Mouse (Mus musculus) stomach, postnatal 0 days (tissue): ENCODE results near the gene Klhl22. TPM values are rescaled to one million over a fixed set of nuclear protein-coding genes. Genes with fewer than 3 reads are reported as not detected.

Source experiments
- ATAC-seq: fragments of 200-750 bp; cut with Nextera tagmentation; 2 replicates; pipeline ENCODE4 v1.8.0; 2017; ENCODE audit not compliant: low FRiP score, low TSS enrichment
- DNase-seq: peaks from one replicate; pipeline ENCODE4 v3.0.0-alpha.2; 2016; ENCODE audit warnings: low spot score
- H3K27ac ChIP-seq: fragments of 300-500 bp; sonication (generic); replicated peaks from 2 replicates; pipeline ENCODE4 v1.5.1; 2014; ENCODE audit warnings: mild to moderate bottlenecking, control low read depth
- H3K27me3 ChIP-seq: fragments of 300-500 bp; sonication (generic); 2 replicates; pipeline ENCODE4 v1.6.1; 2014; ENCODE audit warnings: low read length; ENCODE audit not compliant: control insufficient read depth, insufficient read depth
- H3K36me3 ChIP-seq: fragments of 300-500 bp; sonication (generic); 2 replicates; pipeline ENCODE4 v1.6.1; 2014; ENCODE audit warnings: low read length, mixed read lengths; ENCODE audit not compliant: control insufficient read depth, insufficient read depth
- H3K4me1 ChIP-seq: fragments of 300-500 bp; sonication (generic); replicated peaks from 2 replicates; pipeline ENCODE4 v1.6.1; 2014; ENCODE audit warnings: antibody characterized with exemption; ENCODE audit not compliant: control insufficient read depth, insufficient read depth
- H3K4me2 ChIP-seq: fragments of 300-500 bp; sonication (generic); replicated peaks from 2 replicates; pipeline ENCODE4 v1.6.1; 2014; ENCODE audit warnings: low read depth, mild to moderate bottlenecking, control low read depth, moderate library complexity
- H3K4me3 ChIP-seq: fragments of 300-500 bp; sonication (generic); 2 replicates; pipeline ENCODE4 v1.5.1; 2014; ENCODE audit warnings: low read depth, low read length, control low read depth
- H3K9ac ChIP-seq: fragments of 300-500 bp; sonication (generic); 2 replicates; pipeline ENCODE4 v1.6.1; 2014; ENCODE audit warnings: mild to moderate bottlenecking, low read length, control low read depth, mixed read lengths
- H3K9me3 ChIP-seq: fragments of 300-500 bp; sonication (generic); 2 replicates; pipeline ENCODE4 v1.6.1; 2016; ENCODE audit warnings: low read length; ENCODE audit not compliant: control insufficient read depth
- CTCF ChIP-seq: IDR thresholded peaks from 2 replicates; pipeline ENCODE4 v1.5.1; 2016; ENCODE audit warnings: antibody characterized with exemption, low read depth, mild to moderate bottlenecking, moderate library complexity
- EP300 ChIP-seq: optimal IDR thresholded peaks from 2 replicates; pipeline ENCODE3; 2016; ENCODE audit warnings: antibody characterized with exemption
- WGBS: fragments of 180-500 bp; shearing (Covaris S2); extraction: QIAGEN DNeasy Blood & Tissue Kit; methylation state at CpG from one replicate; pipeline ENCODE4 v1.1.7; 2014; 5-methylcytosine and 5-hydroxymethylcytosine counted together
- polyA plus RNA-seq: library from polyadenylated mRNA; unstranded; fragments of >200 nt; fragmentation: Nextera tagmentation; extraction: Ambion mirVana; gene quantifications from 2 replicates; pipeline ENCODE4 v1.2.1, GENCODE M21; 2015

Gene Klhl22
- polyA plus RNA-seq, 1 experiment from 2014 or later, result 32.0 TPM

- H3K27me3 ChIP-seq, result no peaks in the 10 kb centered on the region
These were observed 49.7 kb downstream of the Klhl22 start for GRCm38 (mm10) chr16:17809125-17809524.

GRCm38 (mm10) chr16:17809711-17810110, 50.3 kb downstream of the Klhl22 start:
- peak; percentile 43; the same call in 1 of the 2 replicates for ATAC-seq
- H3K4me1 ChIP-seq, result 0 out of 2 replicates have a peak, but pooled peaks cover 5% of the 10 kb centered on the region
- 26% methylated on average over 7 of the region's 7 CpGs for WGBS
- no peaks in the 10 kb centered on the region for H3K27me3 ChIP-seq
- no peaks in the 10 kb centered on the region for H3K9me3 ChIP-seq
- H3K4me3 ChIP-seq, result no peak overlapping the region
- DNase-seq, result no peak
- peaks cover 4% of the 10 kb centered on the region; the same call in 1 of the 2 replicates for H3K36me3 ChIP-seq
- H3K4me2 ChIP-seq, result no peak overlapping the region
- TF ChIP-seq CTCF (no peak), EP300 (no peak)
- H3K9ac ChIP-seq, result no peak overlapping the region
- peak overlapping the region; percentile 56; the same call in 1 of the 2 replicates for H3K27ac ChIP-seq

More at GRCm38 (mm10) chr16:17809125-17809524, 49.7 kb downstream of the Klhl22 start:
- no peak overlapping the region for H3K9ac ChIP-seq
- peaks cover 4% of the 10 kb centered on the region; the same call in 1 of the 2 replicates for H3K36me3 ChIP-seq
- no peak overlapping the region for H3K4me3 ChIP-seq
- H3K9me3 ChIP-seq, result no peaks in the 10 kb centered on the region
- no peak overlapping the region for H3K4me2 ChIP-seq
- peak overlapping the region; percentile 56; the same call in 1 of the 2 replicates for H3K27ac ChIP-seq
- peaks cover 8% of the 10 kb centered on the region; the same call in 1 of the 2 replicates for H3K4me1 ChIP-seq
- no peak for TF ChIP-seq EP300
- TF ChIP-seq CTCF, result no peak
- DNase-seq (no peak), ATAC-seq (no peak)
- 82% methylated on average over 4 of the region's 4 CpGs for WGBS

- ATAC-seq, result no peak
- no peak overlapping the region for H3K4me2 ChIP-seq
- peak; percentile 25 for DNase-seq
- no peaks in the 10 kb centered on the region for H3K9me3 ChIP-seq
- 7% methylated on average over 5 of the region's 5 CpGs for WGBS
- H3K4me1 ChIP-seq, result 0 out of 2 replicates have a peak, but pooled peaks cover 1% of the 10 kb centered on the region
- peaks cover 4% of the 10 kb centered on the region; the same call in 1 of the 2 replicates for H3K36me3 ChIP-seq
- H3K4me3 ChIP-seq, result no peak overlapping the region
- H3K27me3 ChIP-seq, result no peaks in the 10 kb centered on the region
- TF ChIP-seq EP300 (no peak), CTCF (peak; percentile 92)
- no peak overlapping the region for H3K9ac ChIP-seq
- no peak overlapping the region for H3K27ac ChIP-seq
These were observed 52.7 kb downstream of the Klhl22 start for GRCm38 (mm10) chr16:17812120-17812519.

GRCm38 (mm10) chr16:17813173-17813572, 53.8 kb downstream of the Klhl22 start:
- ATAC-seq (no peak), DNase-seq (peak; percentile 9)
- Histone ChIP-seq H3K4me3 (no peak overlapping the region), H3K9ac (no peak overlapping the region), H3K4me1 (no peaks in the 10 kb centered on the region), H3K27ac (no peak overlapping the region), H3K36me3 (peaks cover 1% of the 10 kb centered on the region; the same call in 1 of the 2 replicates), H3K9me3 (no peaks in the 10 kb centered on the region), H3K27me3 (no peaks in the 10 kb centered on the region), H3K4me2 (no peak overlapping the region)
- 47% methylated on average over 4 of the region's 4 CpGs for WGBS
- TF ChIP-seq EP300, result no peak
- TF ChIP-seq CTCF, result no peak

GRCm38 (mm10) chr16:17815411-17816402, 56.3 kb downstream of the Klhl22 start:
- WGBS, result 3% methylated on average over 59 of the region's 63 CpGs
- Histone ChIP-seq H3K27me3 (no peaks in the 10 kb centered on the region), H3K27ac (peak overlapping the region; percentile 56; the same call in 1 of the 2 replicates), H3K4me1 (no peaks in the 10 kb centered on the region), H3K36me3 (no peaks in the 10 kb centered on the region), H3K4me2 (peak overlapping the region; percentile 76), H3K4me3 (peak overlapping the region; percentile 45), H3K9me3 (no peaks in the 10 kb centered on the region), H3K9ac (peak overlapping the region; percentile 61)
- peak; percentile 84 for DNase-seq
- ATAC-seq, result peak; percentile 78
- TF ChIP-seq EP300 (no peak), CTCF (peak; percentile 96)

- DNase-seq (no peak), ATAC-seq (no peak)
- Histone ChIP-seq H3K27me3 (no peaks in the 10 kb centered on the region), H3K4me2 (no peak overlapping the region), H3K9me3 (no peaks in the 10 kb centered on the region), H3K36me3 (no peaks in the 10 kb centered on the region), H3K9ac (no peak overlapping the region), H3K4me1 (no peaks in the 10 kb centered on the region), H3K27ac (no peak overlapping the region), H3K4me3 (no peak overlapping the region)
- TF ChIP-seq EP300 (no peak), CTCF (no peak)
- WGBS, result 76% methylated on average over 8 of the region's 8 CpGs
These were observed 57.1 kb downstream of the Klhl22 start for GRCm38 (mm10) chr16:17816528-17816927.
